Mouse (Mus musculus): ENCODE measurements around the gene Chid1. TPM values are rescaled to one million over a fixed set of nuclear protein-coding genes. Genes with fewer than 3 reads are reported as not detected.

The Chid1 gene
- total RNA-seq, 2 experiments from 2014 or later = 11.2 to 13.1 TPM

DNA sequence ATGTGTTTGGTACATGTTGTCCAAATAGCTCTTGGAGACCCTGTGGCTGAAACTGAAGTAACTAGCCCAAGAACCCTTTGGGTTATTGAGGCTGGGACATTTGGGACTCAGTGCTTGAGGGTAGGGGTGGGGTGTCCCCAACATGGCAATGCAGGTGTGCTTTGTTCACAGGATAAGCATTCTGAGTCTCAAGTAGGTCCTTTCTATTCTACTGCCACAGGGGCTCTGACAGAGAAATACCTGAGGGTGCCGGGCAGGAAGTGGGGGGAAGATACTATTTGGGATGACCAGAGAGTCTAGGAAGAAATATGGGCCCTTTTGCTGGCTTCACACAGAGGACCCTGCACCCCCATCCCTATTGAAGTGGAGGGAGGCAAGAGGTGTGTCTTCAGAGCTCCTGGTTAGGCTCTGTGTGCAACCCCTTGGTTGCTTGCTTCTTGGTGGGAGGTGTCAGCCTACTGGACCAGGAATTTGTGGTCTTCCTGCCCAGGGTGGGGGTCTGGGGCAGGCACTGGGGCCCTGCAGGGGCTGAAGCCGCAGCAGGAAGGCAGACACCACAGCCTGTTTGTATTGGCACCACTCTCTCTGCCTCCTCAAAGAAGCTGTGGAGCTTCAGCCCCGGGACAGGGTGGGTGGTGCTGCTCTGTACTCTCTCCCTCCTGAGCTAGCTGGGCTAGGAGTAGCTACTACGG, 61.9 kb downstream of the Chid1 start:
- no peak for DNase-seq (ENCODE audit: low spot score)

DNA sequence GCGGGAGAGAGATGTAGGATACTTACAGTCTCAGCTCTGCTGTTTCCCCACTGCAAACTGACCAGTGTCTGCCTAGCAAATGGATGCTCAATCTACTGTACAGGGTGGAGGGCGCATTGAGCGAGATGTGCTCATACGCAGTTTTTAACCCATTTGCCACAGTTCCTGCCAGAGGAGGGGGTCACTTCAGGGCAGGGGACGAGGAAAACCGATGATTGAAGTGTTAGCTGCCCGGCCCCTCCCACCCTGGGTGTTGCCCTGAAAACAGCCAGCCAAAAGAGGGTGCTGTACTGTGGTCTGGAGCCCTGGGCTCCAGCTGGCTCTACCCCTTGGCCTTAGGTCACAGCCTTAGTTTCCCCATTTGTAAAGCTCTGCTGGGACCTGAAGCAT, 62.7 kb downstream of the Chid1 start:
- DNase-seq (ENCODE audit: low spot score) = no peak

GRCm38 (mm10) chr7:141476226-141476980, 63.3 kb downstream of the Chid1 start:
- DNase-seq (ENCODE audit: low spot score) = peak; percentile 82

- no peak for DNase-seq (ENCODE audit: low spot score)
These were observed 63.9 kb downstream of the Chid1 start for GRCm38 (mm10) chr7:141475805-141476158.

DNA sequence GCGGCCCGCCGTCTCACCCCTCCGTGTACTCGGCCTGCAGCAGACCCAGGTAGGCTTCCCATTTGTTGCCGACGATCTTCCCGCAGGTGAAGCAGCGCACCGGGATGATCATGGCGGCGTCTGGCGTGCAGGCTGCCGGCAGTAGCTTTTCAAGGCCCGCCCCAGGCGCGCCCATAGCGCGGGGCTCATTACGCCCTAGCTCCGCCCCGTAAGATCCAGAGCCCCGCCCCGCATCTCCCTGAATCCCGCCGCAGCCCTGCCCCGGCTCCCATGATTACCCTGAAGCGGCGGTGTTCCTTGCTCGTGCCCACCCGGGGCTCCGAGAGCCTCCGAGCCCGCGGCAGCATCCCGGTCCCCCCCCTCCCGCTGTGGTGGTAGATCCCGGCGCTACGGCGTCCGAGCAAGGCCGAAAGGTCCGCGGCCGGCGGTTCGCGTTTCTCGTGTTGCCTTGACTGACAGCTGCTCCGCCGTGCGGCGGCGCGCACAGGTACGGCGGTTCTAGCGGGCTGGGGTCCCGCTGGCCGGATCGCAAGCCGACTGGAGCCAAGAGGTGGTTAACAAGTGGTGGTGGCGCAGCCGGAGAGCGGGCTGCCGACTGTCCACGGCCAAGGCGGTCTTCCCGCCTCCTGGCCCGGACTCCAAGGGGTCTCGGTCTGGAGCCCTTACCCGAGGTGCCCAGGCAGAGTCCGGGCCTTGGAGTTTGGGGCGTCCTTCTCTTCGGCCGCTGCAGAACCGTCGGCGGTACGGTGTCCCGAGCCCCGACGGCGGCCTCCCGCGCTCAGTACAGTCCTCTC, 64.4 kb downstream of the Chid1 start, which contains the start of the genes Polr2l and Tspan4:
Gene Polr2l (minus strand): TSS at position 122 of the 794 bp plus-strand sequence.
Gene Tspan4 (plus strand): TSS at position 230 of the 794 bp plus-strand sequence.
- DNase-seq (ENCODE audit: low spot score) = peak; percentile 84

GRCm38 (mm10) chr7:141474160-141474559, 65.5 kb downstream of the Chid1 start:
- DNase-seq (ENCODE audit: low spot score) = no peak

DNA sequence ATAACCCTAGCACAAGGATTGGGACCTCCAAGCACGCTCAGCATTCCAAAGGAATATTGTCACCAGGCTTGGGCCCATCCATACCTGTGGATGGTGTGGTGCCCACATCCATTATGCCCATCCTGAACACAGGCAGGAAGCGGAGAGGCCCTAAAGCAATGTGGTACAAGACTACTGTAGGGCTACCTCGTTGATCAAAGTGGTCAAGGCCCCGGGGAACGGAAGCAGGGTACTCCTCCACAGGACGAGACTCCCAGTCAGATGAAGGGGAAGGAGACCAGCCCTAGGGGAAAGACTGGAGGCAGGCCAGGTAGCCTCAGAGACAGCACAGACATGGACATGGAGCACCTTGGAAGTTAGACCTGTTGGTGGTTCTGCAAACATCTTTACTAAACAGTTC, 66.9 kb downstream of the Chid1 start:
- DNase-seq (ENCODE audit: low spot score) = no peak

- DNase-seq (ENCODE audit: low spot score) = no peak
These were observed 67.4 kb downstream of the Chid1 start for GRCm38 (mm10) chr7:141472226-141472625.

DNA sequence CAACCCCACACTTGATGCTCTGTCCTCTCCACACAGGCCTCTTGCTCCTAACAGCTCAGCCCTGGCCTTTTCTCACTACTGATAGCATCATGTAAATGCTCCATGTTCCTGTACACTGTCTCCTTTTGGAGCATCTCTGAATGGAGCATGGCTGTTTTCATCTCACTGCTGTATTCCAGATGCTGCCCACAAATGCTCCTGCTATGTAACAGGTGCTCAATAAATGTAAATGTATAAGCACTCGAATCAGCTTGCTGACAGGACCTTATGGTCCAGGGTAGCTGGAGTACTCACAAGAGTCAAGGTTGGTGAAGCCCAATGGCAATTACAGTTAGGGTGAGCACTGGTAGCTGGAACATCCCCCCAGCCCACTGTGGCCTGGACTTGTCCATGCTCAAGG, 68.4 kb downstream of the Chid1 start:
- DNase-seq (ENCODE audit: low spot score) = no peak

DNA sequence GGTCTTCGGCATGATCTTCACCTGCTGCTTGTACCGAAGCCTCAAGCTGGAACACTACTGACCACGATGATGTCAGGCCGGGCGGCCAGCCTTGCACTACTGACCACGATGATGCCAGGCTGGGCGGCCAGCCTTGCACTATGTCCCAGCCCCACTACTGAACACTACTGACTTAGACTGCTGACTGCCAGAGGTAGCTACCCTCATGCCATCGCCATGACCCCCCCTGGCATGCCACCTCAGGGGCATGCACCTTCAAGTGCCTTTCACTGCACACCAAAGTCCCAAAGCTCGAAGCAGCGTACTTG, 69.1 kb downstream of the Chid1 start:
- no peak for DNase-seq (ENCODE audit: low spot score)

- DNase-seq (ENCODE audit: low spot score) = no peak
These were observed 69.6 kb downstream of the Chid1 start for GRCm38 (mm10) chr7:141469901-141470636.

GRCm38 (mm10) chr7:141469352-141469751, 70.3 kb downstream of the Chid1 start:
- DNase-seq (ENCODE audit: low spot score) = no peak

GRCm38 (mm10) chr7:141468522-141469211, 71.0 kb downstream of the Chid1 start:
- peak; percentile 67 for DNase-seq (ENCODE audit: low spot score)

- no peak for DNase-seq (ENCODE audit: low spot score)
These were observed 71.5 kb downstream of the Chid1 start for GRCm38 (mm10) chr7:141468164-141468521.

DNA sequence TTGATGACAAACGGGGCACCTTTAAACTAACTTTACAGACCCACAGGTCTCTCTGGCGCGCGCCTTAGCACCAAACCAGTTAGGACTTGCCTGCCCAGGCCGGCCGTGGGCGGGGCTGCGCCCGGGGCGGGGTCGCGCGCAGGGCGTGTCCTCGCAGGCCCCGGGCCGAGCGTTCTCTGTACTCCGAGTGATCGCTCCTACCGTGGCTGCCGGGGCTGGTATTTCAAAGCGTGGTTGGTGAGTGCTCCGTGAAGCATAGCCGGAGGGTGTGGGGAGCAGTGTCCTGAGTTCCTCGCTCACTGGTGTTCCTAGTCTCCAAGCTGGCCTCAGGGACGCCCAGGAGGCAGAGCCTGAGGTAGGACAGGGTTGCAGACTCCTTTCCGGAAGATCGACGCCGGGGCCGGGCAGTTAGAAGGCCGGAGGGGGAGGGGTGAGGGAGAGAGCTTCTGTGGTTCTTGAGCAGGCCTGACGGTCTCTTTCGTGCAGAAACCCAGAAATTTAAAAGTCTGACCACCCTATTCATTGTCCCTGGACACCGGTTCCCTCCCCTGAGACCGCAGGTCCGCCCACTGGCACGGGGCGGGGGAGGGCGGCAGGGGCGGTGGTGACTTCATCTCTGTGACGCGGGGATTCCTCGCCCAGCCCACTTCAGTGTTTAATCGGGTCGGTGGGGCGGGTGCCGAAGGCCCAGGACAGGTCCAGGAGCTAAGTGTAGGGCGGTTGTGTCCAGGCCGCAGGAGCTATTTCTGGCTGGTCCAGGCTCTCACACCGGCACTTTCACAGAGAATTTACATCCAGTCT, 72.2 kb downstream of the Chid1 start, which contains the start of gene Cd151:
Gene Cd151 (plus strand): TSS at position 163 of the 801 bp plus-strand sequence.
- DNase-seq (ENCODE audit: low spot score) = peak; percentile 88

- no peak for DNase-seq (ENCODE audit: low spot score)
These were observed 73.0 kb downstream of the Chid1 start for GRCm38 (mm10) chr7:141466607-141467148.

DNA sequence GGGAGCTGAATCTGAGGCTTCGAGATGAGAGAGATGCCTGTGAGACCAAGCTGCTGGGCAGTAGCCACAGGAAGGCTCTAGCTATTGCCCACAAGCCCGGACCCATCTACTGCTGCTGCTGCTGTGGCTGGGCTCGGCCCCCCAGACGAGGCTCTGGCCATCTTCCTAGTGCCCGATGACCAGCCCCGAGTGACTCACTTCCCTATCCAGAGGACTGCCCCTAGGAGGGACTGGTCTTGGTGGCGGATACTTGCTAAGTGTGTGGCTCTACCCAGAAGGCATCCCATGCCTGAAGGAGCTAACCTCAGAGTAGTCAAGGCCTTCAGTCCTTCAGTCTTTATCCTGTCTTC, 73.6 kb downstream of the Chid1 start:
- DNase-seq (ENCODE audit: low spot score) = peak; percentile 32

DNA sequence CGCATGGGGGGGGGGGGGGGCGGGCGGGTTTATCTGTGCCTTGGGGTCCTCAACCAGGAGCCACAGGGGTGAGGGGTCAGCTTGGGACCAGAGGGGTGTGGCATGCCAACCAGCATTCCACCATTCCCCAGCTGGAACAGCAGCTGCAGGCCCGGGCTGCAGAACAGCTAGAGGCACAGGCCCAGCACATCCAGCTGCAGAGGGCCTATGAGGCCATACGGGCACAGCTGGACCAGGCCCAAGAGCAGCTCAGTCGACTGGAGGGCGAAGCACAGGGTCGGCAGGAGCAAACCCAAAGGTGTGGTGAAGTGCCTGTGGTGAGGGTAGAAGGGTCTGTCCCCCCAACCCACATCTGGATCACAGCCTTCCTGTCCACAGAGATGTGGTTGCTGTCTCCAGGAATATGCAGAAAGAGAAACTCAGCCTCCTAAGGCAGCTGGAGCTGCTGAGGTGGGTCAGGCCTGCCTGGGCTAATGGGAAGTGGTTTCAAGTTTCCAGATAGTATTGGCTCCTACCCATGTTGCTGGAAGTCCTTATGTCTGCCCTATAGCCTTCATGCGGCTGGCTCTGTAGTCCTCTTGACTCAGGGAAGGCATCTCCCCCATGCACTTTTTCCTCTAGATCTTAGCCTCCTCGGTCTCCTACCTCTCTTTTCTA, 74.1 kb downstream of the Chid1 start:
- DNase-seq (ENCODE audit: low spot score) = no peak

GRCm38 (mm10) chr7:141464603-141465201, 75.0 kb downstream of the Chid1 start:
- DNase-seq (ENCODE audit: low spot score) = no peak
